Mouse (Mus musculus) frontal cortex, adult 2 months (tissue): ENCODE data around the gene Trem2. TPM values are rescaled to one million over a fixed set of nuclear protein-coding genes. Genes with fewer than 3 reads are reported as not detected.

ENCODE experiments used
- DNase-seq, 2 experiments: peaks; one replicate each; pipeline ENCODE4 v3.0.0; 2022; ENCODE audit warnings: low spot score in 1 of 2; ENCODE audit errors: extremely low spot score in 1 of 2
- polyA plus RNA-seq: library from polyadenylated mRNA; depleted of rRNA; stranded (reverse); fragments of >200 nt; gene quantifications from 2 replicates; pipeline ENCODE4 v1.2.3, GENCODE M21; 2012; rRNA removed

Gene Trem2
- polyA plus RNA-seq, 1 experiment = 34.9 TPM

- no peak for DNase-seq
Observed at GRCm38 (mm10) chr17:48402751-48403150, 56.5 kb downstream of the Trem2 start.

Other genes starting within 250 kb of the Trem2 start
- gene 9830107B12Rik, start 200.1 kb upstream of the Trem2 start, polyA plus RNA-seq = not detected in 2 replicates
- not detected in 2 replicates for gene A530064D06Rik, start 179.1 kb upstream of the Trem2 start, polyA plus RNA-seq
- gene Trem1, start 113.6 kb upstream of the Trem2 start, polyA plus RNA-seq = not detected in 2 replicates
- gene Trem3, start 98.6 kb upstream of the Trem2 start, polyA plus RNA-seq = 0.11 and 0.18 TPM in 2 replicates
- 0.04 and 0.21 TPM in 2 replicates for gene Treml4, start 82.1 kb upstream of the Trem2 start, polyA plus RNA-seq
- gene Treml2, start 46.9 kb upstream of the Trem2 start, polyA plus RNA-seq = 0.29 and 0.32 TPM in 2 replicates
- 0.12 and 0.13 TPM in 2 replicates for gene B430306N03Rik, start 30.3 kb upstream of the Trem2 start, polyA plus RNA-seq
- gene Treml1, start 13.5 kb downstream of the Trem2 start, polyA plus RNA-seq = 0.34 and 0.36 TPM in 2 replicates
- gene Nfya, start 63.5 kb downstream of the Trem2 start, polyA plus RNA-seq = 31.2 and 35.5 TPM in 2 replicates
- gene Oard1, start 63.6 kb downstream of the Trem2 start, polyA plus RNA-seq = 17.5 and 20.7 TPM in 2 replicates
- 0.08 and 0.21 TPM in 2 replicates for gene Apobec2, start 86.5 kb downstream of the Trem2 start, polyA plus RNA-seq
- gene Tspo2, start 105.1 kb downstream of the Trem2 start, polyA plus RNA-seq = 0.06 TPM in 1 of 2 replicates, not detected in the other
- 0.08 TPM in 1 of 2 replicates, not detected in the other for gene Unc5cl, start 108.5 kb downstream of the Trem2 start, polyA plus RNA-seq